Mouse (Mus musculus) hindbrain, embryonic 11.5 days (tissue): ENCODE measurements at regions not wholly inside any gene's neighbourhood (a gene's known extent, or its start where the extent isn't known, plus 50 kb on each side); places are given as distances from the start of the nearest gene placed in this dataset.

Experiments
- ATAC-seq: fragments of 200-750 bp; cut with Nextera tagmentation; 2 replicates; pipeline ENCODE4 v1.8.0; 2017; ENCODE audit warnings: mild to moderate bottlenecking, moderate TSS enrichment, moderate library complexity; ENCODE audit not compliant: low FRiP score
- DNase-seq: peaks from one replicate; pipeline ENCODE4 v3.0.0-alpha.2; 2015; ENCODE audit warnings: low spot score
- H3K27ac ChIP-seq: fragments of 300-500 bp; sonication (generic); 2 replicates; pipeline ENCODE4 v1.5.1; 2014; ENCODE audit warnings: mild to moderate bottlenecking, low read depth, low read length
- H3K27me3 ChIP-seq: fragments of 300-500 bp; sonication (generic); 2 replicates; pipeline ENCODE4 v1.6.1; 2014; ENCODE audit warnings: mild to moderate bottlenecking, low read length, moderate library complexity, mixed read lengths; ENCODE audit not compliant: control insufficient read depth, insufficient read depth
- H3K36me3 ChIP-seq: fragments of 300-500 bp; sonication (generic); 2 replicates; pipeline ENCODE4 v1.6.1; 2014; ENCODE audit warnings: mild to moderate bottlenecking, low read length, moderate library complexity, mixed read lengths; ENCODE audit not compliant: control insufficient read depth, insufficient read depth
- H3K4me1 ChIP-seq: fragments of 300-500 bp; sonication (generic); replicated peaks from 2 replicates; pipeline ENCODE4 v1.6.1; 2014; ENCODE audit warnings: low read length, mixed read lengths; ENCODE audit not compliant: control insufficient read depth, insufficient read depth
- H3K4me2 ChIP-seq: fragments of 300-500 bp; sonication (generic); replicated peaks from 2 replicates; pipeline ENCODE4 v1.6.1; 2014; ENCODE audit warnings: mild to moderate bottlenecking, low read depth, low read length
- H3K4me3 ChIP-seq: fragments of 300-500 bp; sonication (generic); 2 replicates; pipeline ENCODE4 v1.5.1; 2014; ENCODE audit warnings: low read depth, low read length
- H3K9ac ChIP-seq: fragments of 300-500 bp; sonication (generic); 2 replicates; pipeline ENCODE4 v1.6.1; 2014; ENCODE audit warnings: low read depth, low read length
- H3K9me3 ChIP-seq: fragments of 300-500 bp; sonication (generic); 2 replicates; pipeline ENCODE4 v1.6.1; 2016; ENCODE audit warnings: low read length; ENCODE audit not compliant: control insufficient read depth
- WGBS: fragments of 180-500 bp; shearing (Covaris S2); extraction: QIAGEN DNeasy Blood & Tissue Kit; methylation state at CpG from one replicate; pipeline ENCODE4 v1.1.7; 2014; 5-methylcytosine and 5-hydroxymethylcytosine counted together

- H3K27ac ChIP-seq: no peak overlapping the region
- no peaks in the 10 kb centered on the region for H3K36me3 ChIP-seq
- H3K4me2 ChIP-seq: no peak overlapping the region
- no peak overlapping the region for H3K4me3 ChIP-seq
- no peaks in the 10 kb centered on the region for H3K27me3 ChIP-seq
- WGBS: 66% methylated on average over 5 of the region's 5 CpGs
- no peaks in the 10 kb centered on the region for H3K9me3 ChIP-seq
- H3K4me1 ChIP-seq: peaks cover 2% of the 10 kb centered on the region; the same call in 1 of the 2 replicates
- DNase-seq (no peak), ATAC-seq (no peak)
- no peak overlapping the region for H3K9ac ChIP-seq
Measured at GRCm38 (mm10) chr13:101215131-101215641, 382.0 kb upstream of the Slc30a5 start.

DNA sequence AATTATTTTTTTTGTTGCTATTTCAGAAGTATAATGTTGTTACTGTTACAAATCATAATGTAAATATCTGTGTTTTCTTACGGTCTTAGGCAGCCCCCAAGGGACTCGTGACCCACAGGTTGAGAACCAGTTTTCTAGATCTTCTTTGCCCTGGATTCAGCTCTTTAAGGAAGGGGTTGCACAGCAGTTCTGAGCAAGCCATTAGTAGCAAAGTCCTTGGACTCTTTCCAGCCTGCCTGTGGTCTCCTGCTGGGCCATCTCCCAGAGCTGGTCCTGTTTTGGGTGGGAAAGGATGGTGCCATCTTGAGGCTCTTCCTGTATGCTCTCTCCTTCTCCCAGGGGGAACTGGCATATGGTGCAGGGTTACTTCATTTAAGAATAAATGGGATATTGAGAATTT is 380.9 kb upstream of the Slc30a5 start:
- DNase-seq: no peak
- Histone ChIP-seq H3K9ac (no peak overlapping the region), H3K27me3 (no peaks in the 10 kb centered on the region), H3K27ac (no peak overlapping the region), H3K4me2 (no peak overlapping the region), H3K36me3 (no peaks in the 10 kb centered on the region), H3K9me3 (no peaks in the 10 kb centered on the region), H3K4me1 (peaks cover 2% of the 10 kb centered on the region; the same call in 1 of the 2 replicates), H3K4me3 (no peak overlapping the region)
- no peak for ATAC-seq
- WGBS: 91% methylated on average over 2 of the region's 2 CpGs

GRCm38 (mm10) chr13:101213121-101213916 is 380.1 kb upstream of the Slc30a5 start:
- peak; percentile 53 for DNase-seq
- H3K9ac ChIP-seq: no peak overlapping the region
- H3K27ac ChIP-seq: no peak overlapping the region
- no peaks in the 10 kb centered on the region for H3K36me3 ChIP-seq
- H3K27me3 ChIP-seq: no peaks in the 10 kb centered on the region
- no peak overlapping the region for H3K4me2 ChIP-seq
- H3K4me1 ChIP-seq: peaks cover 2% of the 10 kb centered on the region; the same call in 1 of the 2 replicates
- peak; percentile 26; the same call in 1 of the 2 replicates for ATAC-seq
- 46% methylated on average over 13 of the region's 13 CpGs for WGBS
- no peak overlapping the region for H3K4me3 ChIP-seq
- H3K9me3 ChIP-seq: no peaks in the 10 kb centered on the region

GRCm38 (mm10) chr13:101212341-101212895 is 379.2 kb upstream of the Slc30a5 start:
- Histone ChIP-seq H3K4me2 (no peak overlapping the region), H3K9me3 (no peaks in the 10 kb centered on the region), H3K36me3 (no peaks in the 10 kb centered on the region), H3K27me3 (no peaks in the 10 kb centered on the region), H3K4me1 (peaks cover 2% of the 10 kb centered on the region; the same call in 1 of the 2 replicates), H3K27ac (no peak overlapping the region), H3K9ac (no peak overlapping the region), H3K4me3 (no peak overlapping the region)
- 83% methylated on average over 5 of the region's 5 CpGs for WGBS
- no peak for ATAC-seq
- no peak for DNase-seq

GRCm38 (mm10) chr13:101208788-101209187 is 375.6 kb upstream of the Slc30a5 start:
- Histone ChIP-seq H3K4me1 (peaks cover 2% of the 10 kb centered on the region; the same call in 1 of the 2 replicates), H3K4me2 (no peak overlapping the region), H3K36me3 (no peaks in the 10 kb centered on the region), H3K4me3 (no peak overlapping the region), H3K9ac (no peak overlapping the region), H3K27me3 (no peaks in the 10 kb centered on the region), H3K9me3 (no peaks in the 10 kb centered on the region), H3K27ac (no peak overlapping the region)
- DNase-seq (no peak), ATAC-seq (no peak)
- WGBS: 91% methylated on average over 9 of the region's 9 CpGs

DNA sequence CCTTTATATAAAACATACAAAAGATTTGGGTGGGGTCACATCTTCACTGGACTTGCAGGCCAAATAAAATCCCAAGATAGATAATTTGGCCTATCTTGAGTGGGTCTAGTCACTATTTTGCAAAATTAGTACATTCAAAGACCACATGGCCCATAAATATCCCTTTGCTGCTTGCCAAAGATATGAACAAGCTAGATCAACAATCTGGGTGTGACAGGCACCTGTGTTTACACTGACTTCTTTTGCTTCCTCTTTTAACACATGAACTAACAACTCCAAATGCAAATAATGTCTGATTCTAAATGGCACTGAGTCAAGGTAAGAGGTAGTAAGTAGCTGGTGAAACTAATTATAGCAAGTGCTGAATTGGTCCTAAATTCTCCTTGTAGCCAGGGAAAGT is 370.2 kb upstream of the Slc30a5 start:
- no peak overlapping the region for H3K4me3 ChIP-seq
- no peak overlapping the region for H3K4me2 ChIP-seq
- ATAC-seq (no peak), DNase-seq (no peak)
- H3K27me3 ChIP-seq: no peaks in the 10 kb centered on the region
- no peak overlapping the region for H3K9ac ChIP-seq
- no peaks in the 10 kb centered on the region for H3K4me1 ChIP-seq
- no peak overlapping the region for H3K27ac ChIP-seq
- H3K36me3 ChIP-seq: no peaks in the 10 kb centered on the region
- no peaks in the 10 kb centered on the region for H3K9me3 ChIP-seq

DNA sequence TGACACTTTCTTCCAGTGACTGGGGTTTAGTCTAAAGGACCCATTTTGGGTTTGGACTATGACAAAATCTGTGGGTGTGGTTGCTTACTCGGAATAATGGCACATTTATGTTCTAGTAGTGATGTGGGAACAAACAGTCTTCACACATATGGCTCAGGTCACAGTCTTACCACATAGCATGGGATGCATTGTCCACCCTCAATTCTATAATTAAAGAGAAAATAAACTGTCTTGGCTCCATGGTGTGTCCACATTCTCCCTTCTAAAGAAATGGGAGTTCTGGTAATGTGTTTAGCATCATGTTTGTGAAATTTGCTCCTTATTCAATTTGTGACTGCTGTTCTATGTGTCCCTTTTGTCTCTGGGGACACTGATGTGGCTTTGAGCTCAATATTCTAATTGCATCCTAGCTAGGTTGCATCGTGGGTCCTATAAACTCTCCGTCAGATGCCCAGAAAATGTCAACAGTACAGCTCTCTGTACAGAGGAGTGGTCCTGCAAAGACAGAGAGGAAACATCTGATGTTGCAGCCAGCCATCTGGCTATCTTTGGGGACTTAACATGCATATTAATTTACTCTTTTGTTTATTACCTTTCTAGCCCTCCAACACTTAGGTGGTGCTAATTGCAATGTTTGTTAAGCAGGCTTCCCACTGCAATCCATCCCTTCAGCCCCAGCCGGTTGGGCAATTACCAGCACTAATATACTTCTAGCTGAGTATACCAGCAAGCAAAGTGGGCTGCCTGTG is 369.5 kb upstream of the Slc30a5 start:
- no peak overlapping the region for H3K9ac ChIP-seq
- no peak overlapping the region for H3K4me2 ChIP-seq
- H3K27ac ChIP-seq: no peak overlapping the region
- DNase-seq (no peak), ATAC-seq (no peak)
- no peaks in the 10 kb centered on the region for H3K27me3 ChIP-seq
- no peaks in the 10 kb centered on the region for H3K9me3 ChIP-seq
- no peaks in the 10 kb centered on the region for H3K36me3 ChIP-seq
- WGBS: 70% methylated on average over 4 of the region's 4 CpGs
- no peaks in the 10 kb centered on the region for H3K4me1 ChIP-seq
- H3K4me3 ChIP-seq: no peak overlapping the region

GRCm38 (mm10) chr13:101190249-101190830 is 357.1 kb upstream of the Slc30a5 start:
- Histone ChIP-seq H3K36me3 (no peaks in the 10 kb centered on the region), H3K9ac (no peak overlapping the region), H3K4me1 (no peaks in the 10 kb centered on the region), H3K4me2 (no peak overlapping the region), H3K9me3 (no peaks in the 10 kb centered on the region), H3K27me3 (no peaks in the 10 kb centered on the region), H3K27ac (no peak overlapping the region), H3K4me3 (no peak overlapping the region)
- DNase-seq: no peak
- 93% methylated on average over 7 of the region's 7 CpGs for WGBS
- ATAC-seq: no peak
